Mouse (Mus musculus) liver, embryonic 11.5 days (tissue): ENCODE results near the gene Ddr1. TPM values are rescaled to one million over a fixed set of nuclear protein-coding genes. Genes with fewer than 3 reads are reported as not detected.

ENCODE experiments used
- ATAC-seq: fragments of 200-750 bp; cut with Nextera tagmentation; replicated peaks from 2 replicates; pipeline ENCODE4 v1.8.0; 2017; ENCODE audit warnings: moderate number of reproducible peaks, mild to moderate bottlenecking, moderate TSS enrichment, moderate library complexity; ENCODE audit not compliant: low FRiP score
- DNase-seq: peaks from one replicate; pipeline ENCODE4 v3.0.0-alpha.2; 2017; ENCODE audit warnings: low spot score
- H3K27ac ChIP-seq: fragments of 300-500 bp; sonication (generic); 2 replicates; pipeline ENCODE4 v1.5.1; 2014; ENCODE audit warnings: mild to moderate bottlenecking, low read depth, low read length, control low read depth
- H3K27me3 ChIP-seq: fragments of 300-500 bp; sonication (generic); replicated peaks from 2 replicates; pipeline ENCODE4 v1.6.1; 2014; ENCODE audit warnings: low read length, mixed read lengths; ENCODE audit not compliant: control insufficient read depth, insufficient read depth
- H3K36me3 ChIP-seq: fragments of 300-500 bp; sonication (generic); 2 replicates; pipeline ENCODE4 v1.6.1; 2014; ENCODE audit warnings: mild to moderate bottlenecking, low read length, moderate library complexity, mixed read lengths; ENCODE audit not compliant: control insufficient read depth, insufficient read depth
- H3K4me1 ChIP-seq: fragments of 300-500 bp; sonication (generic); replicated peaks from 2 replicates; pipeline ENCODE4 v1.6.1; 2014; ENCODE audit warnings: low read length, mixed read lengths; ENCODE audit not compliant: control insufficient read depth, insufficient read depth
- H3K4me2 ChIP-seq: fragments of 300-500 bp; sonication (generic); 2 replicates; pipeline ENCODE4 v1.6.1; 2014; ENCODE audit warnings: mild to moderate bottlenecking, control low read depth, moderate library complexity
- H3K4me3 ChIP-seq: fragments of 300-500 bp; sonication (generic); 2 replicates; pipeline ENCODE4 v1.5.1; 2014; ENCODE audit warnings: low read depth, low read length, control low read depth
- H3K9ac ChIP-seq: fragments of 300-500 bp; sonication (generic); 2 replicates; pipeline ENCODE4 v1.6.1; 2014; ENCODE audit warnings: low read depth, low read length, control low read depth
- H3K9me3 ChIP-seq: fragments of 300-500 bp; sonication (generic); 2 replicates; pipeline ENCODE4 v1.6.1; 2016; ENCODE audit warnings: low read length, inconsistent platforms, mixed read lengths; ENCODE audit not compliant: control insufficient read depth
- WGBS: fragments of 180-500 bp; shearing (Covaris S2); extraction: QIAGEN DNeasy Blood & Tissue Kit; methylation state at CpG from one replicate; pipeline ENCODE4 v1.1.7; 2014; 5-methylcytosine and 5-hydroxymethylcytosine counted together
- polyA plus RNA-seq: library from polyadenylated mRNA; unstranded; fragments of >200 nt; fragmentation: Nextera tagmentation; extraction: Ambion mirVana; gene quantifications from 2 replicates; pipeline ENCODE4 v1.2.1, GENCODE M21; 2014

The Ddr1 gene
- polyA plus RNA-seq, 1 experiment from 2014 or later, result 15.9 TPM

GRCm38 (mm10) chr17:35710705-35711347 lies 6.4 kb upstream of the Ddr1 start:
- Histone ChIP-seq H3K4me3 (no peak overlapping the region), H3K27me3 (no peaks in the 10 kb centered on the region), H3K4me2 (no peak overlapping the region), H3K27ac (peak overlapping the region; percentile 9; the same call in 1 of the 2 replicates), H3K9me3 (no peaks in the 10 kb centered on the region), H3K9ac (no peak overlapping the region), H3K36me3 (no peaks in the 10 kb centered on the region), H3K4me1 (no peaks in the 10 kb centered on the region; the same call in none of the 2 replicates)
- 39% methylated on average over 8 of the region's 8 CpGs for WGBS
- DNase-seq, result no peak
- no peak for ATAC-seq

DNA sequence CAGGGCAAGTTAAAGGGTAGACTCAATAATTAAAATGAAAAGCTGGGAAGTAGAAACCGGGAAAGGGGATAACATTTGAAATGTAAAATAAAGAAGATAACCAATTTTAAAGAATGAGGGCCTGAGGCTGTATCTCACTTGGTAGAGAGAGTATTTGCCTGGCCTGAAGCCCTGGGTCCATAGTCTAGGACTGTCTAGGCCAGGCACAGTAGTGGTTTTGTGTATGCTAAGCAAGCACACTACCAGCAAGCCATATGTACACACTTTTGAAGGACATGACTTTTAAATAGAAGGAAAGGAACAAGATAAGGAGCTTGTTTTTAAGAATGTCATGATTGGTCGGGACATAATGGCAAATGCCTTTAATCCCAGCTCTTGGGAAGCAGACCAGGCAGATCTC lies 4.2 kb upstream of the Ddr1 start:
- WGBS, result 51% methylated on average over 2 of the region's 2 CpGs
- Histone ChIP-seq H3K9me3 (no peaks in the 10 kb centered on the region), H3K9ac (no peak overlapping the region), H3K4me1 (peaks cover 7% of the 10 kb centered on the region), H3K4me3 (no peak overlapping the region), H3K27ac (no peak overlapping the region), H3K27me3 (peaks cover 16% of the 10 kb centered on the region), H3K4me2 (no peak overlapping the region), H3K36me3 (no peaks in the 10 kb centered on the region)
- ATAC-seq (no peak), DNase-seq (no peak)

DNA sequence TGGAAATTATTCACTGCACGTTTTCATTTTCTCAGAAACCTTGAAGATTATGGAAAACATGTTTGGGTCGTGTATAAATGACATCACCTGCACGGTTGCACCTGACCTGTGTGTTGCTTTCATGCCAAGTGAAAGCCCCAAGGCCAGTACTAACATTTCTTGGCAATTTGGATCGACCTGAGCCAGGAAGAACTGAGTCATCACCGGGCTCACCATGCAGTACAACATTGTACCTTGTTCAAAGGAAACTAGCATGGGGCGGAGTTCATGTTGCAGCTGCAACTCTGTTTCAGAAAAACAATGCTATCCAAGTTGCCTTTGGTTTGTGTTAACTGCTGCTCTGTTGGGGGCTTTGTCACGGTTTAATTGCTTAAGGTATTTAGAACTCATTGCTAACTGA lies 3.5 kb upstream of the Ddr1 start:
- H3K4me3 ChIP-seq, result no peak overlapping the region
- H3K4me2 ChIP-seq, result no peak overlapping the region
- ATAC-seq (no peak), DNase-seq (no peak)
- H3K27ac ChIP-seq, result no peak overlapping the region
- H3K9me3 ChIP-seq, result no peaks in the 10 kb centered on the region
- 71% methylated on average over 7 of the region's 7 CpGs for WGBS
- H3K4me1 ChIP-seq, result peaks cover 7% of the 10 kb centered on the region
- no peak overlapping the region for H3K9ac ChIP-seq
- H3K27me3 ChIP-seq, result peaks cover 20% of the 10 kb centered on the region
- H3K36me3 ChIP-seq, result no peaks in the 10 kb centered on the region

DNA sequence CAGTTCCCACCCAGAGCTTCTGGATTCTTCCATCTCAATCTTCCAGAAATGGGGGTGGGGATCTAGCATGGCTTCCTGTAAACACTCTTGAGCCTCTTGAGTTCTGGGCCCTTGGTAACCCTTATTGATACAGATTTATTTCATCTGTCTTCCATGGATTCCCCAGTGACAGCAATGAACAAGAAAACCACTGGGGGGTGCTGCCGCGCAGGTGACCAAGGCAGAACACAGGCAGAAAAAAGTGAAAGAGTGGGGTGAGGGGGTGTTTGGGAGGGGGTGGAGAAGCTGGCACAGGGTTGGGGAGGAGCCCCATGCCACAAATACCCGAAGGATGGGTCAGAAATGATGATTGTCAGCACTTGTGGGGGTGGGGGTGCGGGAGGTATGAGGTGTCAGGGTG lies 1.4 kb upstream of the Ddr1 start:
- no peak for ATAC-seq
- peaks cover 41% of the 10 kb centered on the region for H3K27me3 ChIP-seq

DNA sequence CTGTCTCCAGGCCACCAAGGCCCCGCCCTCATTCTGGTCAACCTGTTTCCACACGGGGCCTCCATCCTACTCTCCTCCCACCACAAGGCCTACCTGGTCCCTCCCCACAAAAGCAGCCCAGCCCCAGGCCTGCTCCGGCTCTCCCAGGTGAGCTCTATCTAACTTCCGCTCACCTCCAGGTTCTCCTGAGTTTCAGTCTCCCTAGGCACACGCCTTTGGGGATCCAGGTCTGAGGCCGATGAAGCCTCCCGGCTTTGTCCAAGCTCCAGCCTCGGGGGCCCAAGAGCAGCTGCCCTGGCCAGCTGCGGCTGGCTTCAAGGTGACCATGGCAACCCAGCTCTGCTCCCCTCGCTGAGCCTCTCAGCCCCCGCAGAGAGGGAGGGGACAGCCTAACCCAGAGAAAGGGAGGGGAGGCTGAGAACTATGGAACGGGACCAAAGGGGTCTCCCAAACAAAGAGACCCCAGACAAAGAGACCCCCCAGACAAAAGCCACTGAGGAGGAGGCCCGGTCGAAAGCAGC lies 610 bp downstream of the Ddr1 start:
- Histone ChIP-seq H3K36me3 (no peaks in the 10 kb centered on the region), H3K27me3 (peaks cover 61% of the 10 kb centered on the region), H3K4me2 (peak overlapping the region; percentile 44), H3K9ac (no peak overlapping the region; the same call in 1 of the 2 replicates), H3K4me1 (peaks cover 11% of the 10 kb centered on the region), H3K9me3 (no peaks in the 10 kb centered on the region), H3K4me3 (peak overlapping the region; percentile 16), H3K27ac (0 out of 2 replicates have a peak overlapping the region, but pooled peaks have one; percentile 6)
- ATAC-seq (no peak), DNase-seq (no peak)
- 7% methylated on average over 14 of the region's 14 CpGs for WGBS

More for the DNA sequence above, 1.4 kb upstream of the Ddr1 start:
- no peak overlapping the region for H3K27ac ChIP-seq
- H3K9ac ChIP-seq, result no peak overlapping the region
- no peaks in the 10 kb centered on the region for H3K9me3 ChIP-seq
- H3K4me3 ChIP-seq, result no peak overlapping the region
- H3K4me1 ChIP-seq, result peaks cover 7% of the 10 kb centered on the region
- H3K36me3 ChIP-seq, result no peaks in the 10 kb centered on the region
- no peak overlapping the region for H3K4me2 ChIP-seq
- no peak for DNase-seq
- WGBS, result 15% methylated on average over 4 of the region's 4 CpGs

GRCm38 (mm10) chr17:35703065-35703464 lies 1.4 kb downstream of the Ddr1 start:
- H3K4me2 ChIP-seq, result 0 out of 2 replicates have a peak overlapping the region, but pooled peaks have one; percentile 27
- ATAC-seq (no peak), DNase-seq (no peak)
- WGBS, result 10% methylated on average over 2 of the region's 2 CpGs
- H3K27me3 ChIP-seq, result peaks cover 68% of the 10 kb centered on the region
- H3K36me3 ChIP-seq, result no peaks in the 10 kb centered on the region
- peaks cover 11% of the 10 kb centered on the region for H3K4me1 ChIP-seq
- no peak overlapping the region for H3K4me3 ChIP-seq
- no peaks in the 10 kb centered on the region for H3K9me3 ChIP-seq
- H3K9ac ChIP-seq, result no peak overlapping the region
- H3K27ac ChIP-seq, result no peak overlapping the region; the same call in 1 of the 2 replicates

- no peak overlapping the region for H3K9ac ChIP-seq
Observed at GRCm38 (mm10) chr17:35702605-35703004, 1.8 kb downstream of the Ddr1 start.

GRCm38 (mm10) chr17:35701978-35702461 lies 2.4 kb downstream of the Ddr1 start:
- peak overlapping the region; percentile 35 for H3K27ac ChIP-seq
- DNase-seq (no peak), ATAC-seq (no peak)
- H3K36me3 ChIP-seq, result no peaks in the 10 kb centered on the region
- H3K4me2 ChIP-seq, result peak overlapping the region; percentile 68
- no peaks in the 10 kb centered on the region for H3K9me3 ChIP-seq
- H3K4me3 ChIP-seq, result peak overlapping the region; percentile 59
- H3K9ac ChIP-seq, result no peak overlapping the region
- H3K4me1 ChIP-seq, result peaks cover 11% of the 10 kb centered on the region
- peaks cover 79% of the 10 kb centered on the region for H3K27me3 ChIP-seq
- 12% methylated on average over 16 of the region's 16 CpGs for WGBS

More at GRCm38 (mm10) chr17:35702605-35703004, 1.8 kb downstream of the Ddr1 start:
- H3K4me2 ChIP-seq, result peak overlapping the region; percentile 68
- H3K27ac ChIP-seq, result peak overlapping the region; percentile 35
- H3K4me1 ChIP-seq, result peaks cover 11% of the 10 kb centered on the region
- no peaks in the 10 kb centered on the region for H3K36me3 ChIP-seq
- WGBS, result 15% methylated on average over 4 of the region's 4 CpGs
- no peaks in the 10 kb centered on the region for H3K9me3 ChIP-seq
- ATAC-seq (no peak), DNase-seq (no peak)
- H3K4me3 ChIP-seq, result peak overlapping the region; percentile 59; the same call in 1 of the 2 replicates
- peaks cover 73% of the 10 kb centered on the region for H3K27me3 ChIP-seq
